Mouse (Mus musculus) midbrain, embryonic 13.5 days (tissue): ENCODE data around the gene Cers6. TPM values are rescaled to one million over a fixed set of nuclear protein-coding genes. Genes with fewer than 3 reads are reported as not detected.

Experiments used
- ATAC-seq: fragments of 200-750 bp; cut with Nextera tagmentation; 2 replicates; pipeline ENCODE4 v1.8.0; 2017; ENCODE audit warnings: mild to moderate bottlenecking, moderate TSS enrichment, moderate library complexity
- H3K27ac ChIP-seq: fragments of 300-500 bp; sonication (generic); 2 replicates; pipeline ENCODE4 v1.5.1; 2015; ENCODE audit warnings: inconsistent platforms, mild to moderate bottlenecking, moderate library complexity
- H3K27me3 ChIP-seq: fragments of 300-500 bp; sonication (generic); 2 replicates; pipeline ENCODE4 v1.6.1; 2015; ENCODE audit warnings: mild to moderate bottlenecking, inconsistent platforms
- H3K36me3 ChIP-seq: fragments of 300-500 bp; sonication (generic); 2 replicates; pipeline ENCODE4 v1.6.1; 2015; ENCODE audit warnings: mild to moderate bottlenecking, inconsistent platforms
- H3K4me1 ChIP-seq: fragments of 300-500 bp; sonication (generic); replicated peaks from 2 replicates; pipeline ENCODE4 v1.6.1; 2015; ENCODE audit warnings: inconsistent platforms
- H3K4me2 ChIP-seq: fragments of 300-500 bp; sonication (generic); replicated peaks from 2 replicates; pipeline ENCODE4 v1.6.1; 2015; ENCODE audit warnings: moderate library complexity, mild to moderate bottlenecking, inconsistent platforms
- H3K4me3 ChIP-seq: fragments of 300-500 bp; sonication (generic); replicated peaks from 2 replicates; pipeline ENCODE4 v1.5.1; 2015; ENCODE audit warnings: mild to moderate bottlenecking, inconsistent platforms
- H3K9ac ChIP-seq: fragments of 300-500 bp; sonication (generic); replicated peaks from 2 replicates; pipeline ENCODE4 v1.6.1; 2015; ENCODE audit warnings: mild to moderate bottlenecking, inconsistent platforms
- H3K9me3 ChIP-seq: fragments of 300-500 bp; sonication (generic); 2 replicates; pipeline ENCODE4 v1.6.1; 2016; ENCODE audit warnings: mild to moderate bottlenecking, inconsistent platforms
- WGBS: fragments of 180-500 bp; shearing (Covaris S2); methylation state at CpG from one replicate; pipeline ENCODE4 v1.1.7; 2015; 5-methylcytosine and 5-hydroxymethylcytosine counted together
- polyA plus RNA-seq: library from polyadenylated mRNA; unstranded; fragments of >200 nt; fragmentation: Nextera tagmentation; extraction: Ambion mirVana; gene quantifications from 2 replicates; pipeline ENCODE4 v1.2.1, GENCODE M21; 2015

Gene Cers6
- polyA plus RNA-seq, 1 experiment from 2014 or later = 54.5 TPM

- Histone ChIP-seq H3K4me1 (peaks cover 29% of the 10 kb centered on the region), H3K4me3 (peak overlapping the region; percentile 83), H3K4me2 (peak overlapping the region; percentile 78), H3K36me3 (no peaks in the 10 kb centered on the region), H3K27ac (peak overlapping the region; percentile 93; the same call in 1 of the 2 replicates), H3K27me3 (peaks cover 9% of the 10 kb centered on the region), H3K9me3 (no peaks in the 10 kb centered on the region), H3K9ac (peak overlapping the region; percentile 92)
- ATAC-seq = no peak
- 2% methylated on average over 15 of the region's 15 CpGs for WGBS
Measured at GRCm38 (mm10) chr2:68862464-68863266, 1.4 kb downstream of the Cers6 start.

DNA sequence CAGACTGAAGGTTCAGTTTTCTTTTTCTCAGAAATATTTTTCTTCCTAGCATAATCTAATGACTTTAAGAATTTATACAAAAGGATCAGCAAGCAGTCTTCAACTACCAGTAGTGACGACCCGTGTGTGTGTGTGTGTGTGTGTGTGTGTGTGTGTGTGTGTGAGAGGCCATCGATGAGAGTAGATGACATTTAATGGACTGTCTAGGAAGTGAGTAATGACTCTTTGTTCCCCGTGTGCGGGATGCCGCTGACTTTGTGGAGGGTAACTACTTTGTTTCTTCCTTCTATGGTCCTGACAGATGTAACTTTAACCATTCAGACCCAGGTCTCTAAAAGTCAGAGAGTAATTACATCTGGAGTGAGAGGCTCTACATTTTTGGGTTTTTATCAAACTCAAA is 2.3 kb downstream of the Cers6 start:
- Histone ChIP-seq H3K4me1 (peaks cover 29% of the 10 kb centered on the region), H3K9me3 (no peaks in the 10 kb centered on the region), H3K4me2 (peak overlapping the region; percentile 78), H3K27ac (no peak overlapping the region), H3K4me3 (peak overlapping the region; percentile 83), H3K36me3 (no peaks in the 10 kb centered on the region), H3K9ac (peak overlapping the region; percentile 92), H3K27me3 (peaks cover 9% of the 10 kb centered on the region)
- ATAC-seq = no peak
- 52% methylated on average over 6 of the region's 6 CpGs for WGBS

GRCm38 (mm10) chr2:68864366-68864765 is 3.1 kb downstream of the Cers6 start:
- H3K4me1 ChIP-seq = peaks cover 29% of the 10 kb centered on the region
- H3K36me3 ChIP-seq = no peaks in the 10 kb centered on the region
- no peak overlapping the region for H3K27ac ChIP-seq
- 68% methylated on average over 2 of the region's 2 CpGs for WGBS
- H3K4me3 ChIP-seq = peak overlapping the region; percentile 83; the same call in 1 of the 2 replicates
- no peaks in the 10 kb centered on the region for H3K9me3 ChIP-seq
- peaks cover 9% of the 10 kb centered on the region for H3K27me3 ChIP-seq
- no peak overlapping the region for H3K9ac ChIP-seq
- peak overlapping the region; percentile 78 for H3K4me2 ChIP-seq
- ATAC-seq = no peak

GRCm38 (mm10) chr2:68867148-68867547 is 5.9 kb downstream of the Cers6 start:
- no peak overlapping the region for H3K9ac ChIP-seq
- 75% methylated on average over 4 of the region's 4 CpGs for WGBS
- H3K4me1 ChIP-seq = peaks cover 29% of the 10 kb centered on the region
- no peaks in the 10 kb centered on the region for H3K27me3 ChIP-seq
- H3K9me3 ChIP-seq = no peaks in the 10 kb centered on the region
- no peak overlapping the region for H3K4me3 ChIP-seq
- H3K36me3 ChIP-seq = no peaks in the 10 kb centered on the region
- H3K4me2 ChIP-seq = no peak overlapping the region
- ATAC-seq = no peak
- no peak overlapping the region for H3K27ac ChIP-seq

DNA sequence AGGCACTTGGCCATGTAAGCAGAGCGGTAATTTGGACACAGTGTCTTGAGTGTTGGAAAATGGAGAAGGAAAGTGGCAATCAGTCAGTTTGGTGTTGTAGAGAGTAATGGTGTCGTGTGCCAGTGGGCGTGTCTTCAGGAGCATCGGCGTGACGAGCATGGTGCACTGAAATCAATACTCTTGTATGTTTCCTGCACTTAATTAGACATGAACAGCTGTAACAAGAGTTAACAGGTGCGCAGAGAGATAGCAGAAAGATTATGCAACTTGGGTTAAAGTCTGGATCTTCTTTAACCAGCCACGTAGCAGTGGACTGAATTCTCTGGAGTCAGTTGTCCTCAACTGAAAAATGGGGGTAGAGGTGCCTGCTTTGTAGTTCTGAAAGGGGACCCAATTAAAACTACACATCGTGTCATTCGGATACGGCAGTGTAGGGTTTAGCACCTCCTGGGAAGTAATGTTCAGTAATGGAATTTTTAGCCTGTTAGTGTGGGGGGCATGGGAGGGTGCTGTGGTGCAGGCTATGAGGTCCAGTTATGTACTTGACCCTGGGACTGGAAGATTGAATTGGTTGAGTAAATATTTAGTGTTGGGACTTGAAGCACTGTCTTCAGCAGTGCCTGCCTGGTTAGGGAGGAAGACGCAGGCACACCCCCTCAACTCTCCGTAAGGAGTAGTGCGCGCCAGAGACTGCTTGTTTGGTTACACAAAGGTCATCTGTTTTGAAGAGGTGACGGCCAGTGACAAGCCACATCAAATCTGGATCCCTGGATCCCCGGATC is 9.9 kb downstream of the Cers6 start:
- 84% methylated on average over 17 of the region's 17 CpGs for WGBS
- Histone ChIP-seq H3K9ac (no peak overlapping the region), H3K9me3 (no peaks in the 10 kb centered on the region), H3K4me2 (no peak overlapping the region), H3K4me1 (0 out of 2 replicates have a peak, but pooled peaks cover 8% of the 10 kb centered on the region), H3K4me3 (no peak overlapping the region), H3K27me3 (no peaks in the 10 kb centered on the region), H3K36me3 (no peaks in the 10 kb centered on the region), H3K27ac (no peak overlapping the region)
- no peak for ATAC-seq

GRCm38 (mm10) chr2:68873086-68873485 is 11.8 kb downstream of the Cers6 start:
- H3K36me3 ChIP-seq = no peaks in the 10 kb centered on the region
- H3K9ac ChIP-seq = no peak overlapping the region
- H3K27ac ChIP-seq = no peak overlapping the region
- no peaks in the 10 kb centered on the region for H3K27me3 ChIP-seq
- 92% methylated on average over 6 of the region's 6 CpGs for WGBS
- H3K4me2 ChIP-seq = no peak overlapping the region
- no peak overlapping the region for H3K4me3 ChIP-seq
- H3K4me1 ChIP-seq = 0 out of 2 replicates have a peak, but pooled peaks cover 4% of the 10 kb centered on the region
- no peak for ATAC-seq
- no peaks in the 10 kb centered on the region for H3K9me3 ChIP-seq

DNA sequence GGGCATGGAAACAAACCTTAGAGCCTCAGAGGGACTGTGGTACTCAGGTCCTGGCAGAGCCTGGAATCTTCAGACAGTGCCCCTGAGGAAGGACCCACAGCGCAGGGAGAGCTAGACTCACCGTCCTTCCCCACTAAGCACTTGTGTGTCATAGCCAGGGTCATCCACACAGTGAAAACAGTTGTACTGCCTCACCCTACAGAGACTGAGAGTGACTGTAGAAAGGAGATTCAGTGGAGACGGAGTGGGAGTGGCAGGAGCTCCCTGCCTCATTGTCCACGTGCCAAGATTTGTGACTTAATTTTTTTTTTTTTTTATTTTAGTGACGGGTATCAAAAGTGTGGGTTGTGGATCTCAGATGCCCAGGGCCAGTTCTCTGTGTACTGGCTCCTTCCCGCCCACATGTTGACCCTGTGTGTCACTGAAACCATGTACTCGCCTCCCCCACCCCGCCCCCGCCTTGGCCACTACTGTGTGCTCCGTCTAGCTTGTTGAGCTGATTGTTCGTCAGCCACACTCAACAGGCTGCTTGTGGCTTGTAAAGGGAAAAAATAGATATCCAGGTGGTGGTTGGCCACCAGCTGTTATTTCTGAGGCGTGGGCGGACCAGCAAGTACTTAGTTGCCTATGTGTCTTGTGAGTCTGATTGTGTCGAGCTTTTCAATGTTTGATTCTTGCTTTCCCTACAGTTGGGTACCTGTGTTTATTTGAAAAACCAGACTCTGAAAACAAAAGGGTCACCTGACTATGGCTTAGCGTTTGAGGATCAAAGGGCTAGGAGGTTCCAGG is 12.6 kb downstream of the Cers6 start:
- no peak for ATAC-seq
- Histone ChIP-seq H3K9me3 (0 out of 2 replicates have a peak, but pooled peaks cover 5% of the 10 kb centered on the region), H3K27ac (no peak overlapping the region), H3K9ac (no peak overlapping the region), H3K4me2 (no peak overlapping the region), H3K4me3 (no peak overlapping the region), H3K4me1 (0 out of 2 replicates have a peak, but pooled peaks cover 4% of the 10 kb centered on the region), H3K27me3 (no peaks in the 10 kb centered on the region), H3K36me3 (peaks cover 2% of the 10 kb centered on the region; the same call in 1 of the 2 replicates)
- 71% methylated on average over 15 of the region's 15 CpGs for WGBS

GRCm38 (mm10) chr2:68874575-68874974 is 13.3 kb downstream of the Cers6 start:
- H3K4me1 ChIP-seq = 0 out of 2 replicates have a peak, but pooled peaks cover 3% of the 10 kb centered on the region
- 89% methylated on average over 6 of the region's 6 CpGs for WGBS

DNA sequence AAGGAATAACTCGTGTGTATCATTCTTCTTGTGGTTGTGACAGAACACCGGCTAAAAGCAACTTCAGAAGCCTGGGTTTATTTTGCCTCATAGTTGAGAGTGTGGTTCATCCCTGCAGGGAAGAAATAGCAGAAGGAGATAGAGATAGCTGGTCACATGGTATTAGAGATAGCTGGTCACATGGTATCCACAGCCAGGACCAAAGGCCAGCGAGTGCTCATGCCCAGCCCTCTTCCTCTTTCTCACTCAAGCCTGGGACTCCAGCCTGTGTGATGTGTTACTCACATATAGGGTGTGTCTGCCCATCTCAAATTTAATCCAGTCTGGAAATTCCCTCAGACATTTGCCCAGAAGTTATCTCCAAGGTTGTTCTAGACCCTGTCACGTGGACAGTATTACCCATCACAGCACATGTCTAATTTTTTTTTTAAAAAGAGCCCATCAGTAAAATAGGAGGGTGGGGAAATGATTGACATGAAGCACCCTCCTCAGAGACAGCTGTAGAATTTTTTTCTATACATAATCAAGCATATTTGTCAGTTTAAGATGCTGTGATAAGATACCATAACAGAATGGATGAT is 17.9 kb downstream of the Cers6 start:
- ATAC-seq = no peak
- WGBS = 92% methylated on average over 4 of the region's 4 CpGs
- Histone ChIP-seq H3K4me3 (no peak overlapping the region), H3K27me3 (no peaks in the 10 kb centered on the region), H3K4me1 (no peaks in the 10 kb centered on the region), H3K27ac (no peak overlapping the region), H3K9me3 (0 out of 2 replicates have a peak, but pooled peaks cover 6% of the 10 kb centered on the region), H3K36me3 (peaks cover 5% of the 10 kb centered on the region; the same call in 1 of the 2 replicates), H3K9ac (no peak overlapping the region), H3K4me2 (no peak overlapping the region)

More at GRCm38 (mm10) chr2:68874575-68874974, 13.3 kb downstream of the Cers6 start:
- Histone ChIP-seq H3K27me3 (no peaks in the 10 kb centered on the region), H3K4me3 (no peak overlapping the region), H3K4me2 (no peak overlapping the region), H3K9ac (no peak overlapping the region), H3K36me3 (peaks cover 5% of the 10 kb centered on the region; the same call in 1 of the 2 replicates), H3K27ac (no peak overlapping the region), H3K9me3 (0 out of 2 replicates have a peak, but pooled peaks cover 6% of the 10 kb centered on the region)
- ATAC-seq = no peak

DNA sequence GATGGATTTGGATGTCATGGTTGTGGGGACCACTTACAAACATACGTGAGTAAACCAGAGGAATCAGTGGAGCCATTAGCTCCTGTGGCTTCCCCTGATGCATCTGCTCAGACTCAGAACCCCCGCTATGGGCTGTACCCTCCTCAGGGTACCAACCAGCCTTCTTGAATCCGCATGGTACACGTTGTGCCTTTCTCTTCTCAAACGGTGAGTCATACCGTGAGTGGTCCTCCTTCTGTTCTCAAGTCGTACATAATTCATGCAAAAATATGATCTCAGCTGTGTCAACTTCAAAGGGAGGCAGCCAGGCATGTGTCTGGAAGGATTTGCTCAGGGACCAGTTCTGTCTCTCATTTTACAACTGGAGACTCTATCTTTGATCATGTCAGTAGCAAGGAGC is 23.3 kb downstream of the Cers6 start:
- Histone ChIP-seq H3K36me3 (no peaks in the 10 kb centered on the region), H3K4me3 (no peak overlapping the region), H3K4me1 (peaks cover 25% of the 10 kb centered on the region), H3K9me3 (no peaks in the 10 kb centered on the region), H3K4me2 (no peak overlapping the region), H3K27ac (0 out of 2 replicates have a peak overlapping the region, but pooled peaks have one; percentile 1), H3K9ac (no peak overlapping the region), H3K27me3 (no peaks in the 10 kb centered on the region)
- 70% methylated on average over 7 of the region's 7 CpGs for WGBS
- ATAC-seq = peak; percentile 43; the same call in 1 of the 2 replicates

DNA sequence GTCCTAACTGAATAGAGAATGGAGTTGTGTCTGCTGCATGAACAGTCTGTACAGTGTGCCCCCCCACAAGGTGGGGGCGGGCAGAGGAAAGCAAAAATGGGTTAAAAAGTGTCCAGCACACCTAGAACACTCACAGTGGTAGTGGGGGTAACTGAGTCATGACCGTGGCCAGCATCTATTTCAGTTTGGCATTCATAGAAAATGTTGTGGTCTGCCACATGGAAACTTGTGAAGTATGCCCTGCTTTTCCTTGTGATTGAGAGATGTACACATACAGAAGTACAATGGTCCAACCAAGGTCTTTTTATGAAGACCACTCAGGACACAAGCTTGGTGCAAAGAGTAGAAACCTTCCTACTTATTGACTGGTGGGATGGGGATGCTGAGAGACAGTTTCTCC is 24.0 kb downstream of the Cers6 start:
- WGBS = 91% methylated on average over 2 of the region's 2 CpGs
- no peaks in the 10 kb centered on the region for H3K27me3 ChIP-seq
- no peak overlapping the region for H3K27ac ChIP-seq
- peaks cover 25% of the 10 kb centered on the region for H3K4me1 ChIP-seq
- no peak overlapping the region for H3K4me3 ChIP-seq
- 0 out of 2 replicates have a peak, but pooled peaks have one; percentile 14 for ATAC-seq
- H3K4me2 ChIP-seq = no peak overlapping the region
- H3K9me3 ChIP-seq = no peaks in the 10 kb centered on the region
- H3K36me3 ChIP-seq = no peaks in the 10 kb centered on the region
- H3K9ac ChIP-seq = no peak overlapping the region
